Mouse (Mus musculus) limb, embryonic 11.5 days (tissue): ENCODE measurements around the gene Fam20c. TPM values are rescaled to one million over a fixed set of nuclear protein-coding genes. Genes with fewer than 3 reads are reported as not detected.

ENCODE experiments used
- ATAC-seq: fragments of 200-750 bp; cut with Nextera tagmentation; 2 replicates; pipeline ENCODE4 v1.8.0; 2017; ENCODE audit warnings: low read depth; ENCODE audit not compliant: insufficient number of reproducible peaks, low FRiP score, low TSS enrichment
- DNase-seq: peaks from one replicate; pipeline ENCODE4 v3.0.0-alpha.2; 2015; ENCODE audit warnings: low spot score
- H3K27ac ChIP-seq: fragments of 300-500 bp; sonication (generic); replicated peaks from 2 replicates; pipeline ENCODE4 v1.5.1; 2014; ENCODE audit warnings: low read depth, mild to moderate bottlenecking, low read length
- H3K27me3 ChIP-seq: fragments of 300-500 bp; sonication (generic); 2 replicates; pipeline ENCODE4 v1.6.1; 2014; ENCODE audit warnings: mild to moderate bottlenecking, low read length, mixed read lengths; ENCODE audit not compliant: control insufficient read depth, insufficient read depth
- H3K36me3 ChIP-seq: fragments of 300-500 bp; sonication (generic); 2 replicates; pipeline ENCODE4 v1.6.1; 2014; ENCODE audit warnings: mild to moderate bottlenecking, low read length, moderate library complexity, mixed read lengths; ENCODE audit not compliant: control insufficient read depth, insufficient read depth
- H3K4me1 ChIP-seq: fragments of 300-500 bp; sonication (generic); 2 replicates; pipeline ENCODE4 v1.6.1; 2014; ENCODE audit warnings: low read length, mixed read lengths; ENCODE audit not compliant: control insufficient read depth, insufficient read depth
- H3K4me2 ChIP-seq: fragments of 300-500 bp; sonication (generic); 2 replicates; pipeline ENCODE4 v1.6.1; 2014; ENCODE audit warnings: low read depth, mild to moderate bottlenecking, moderate library complexity; ENCODE audit not compliant: severe bottlenecking
- H3K4me3 ChIP-seq: fragments of 300-500 bp; sonication (generic); 2 replicates; pipeline ENCODE4 v1.5.1; 2014; ENCODE audit warnings: low read depth, low read length
- H3K9ac ChIP-seq: fragments of 300-500 bp; sonication (generic); 2 replicates; pipeline ENCODE4 v1.6.1; 2014; ENCODE audit warnings: mild to moderate bottlenecking, low read length
- H3K9me3 ChIP-seq: fragments of 300-500 bp; sonication (generic); 2 replicates; pipeline ENCODE4 v1.6.1; 2016; ENCODE audit warnings: low read length; ENCODE audit not compliant: control insufficient read depth
- WGBS: fragments of 180-500 bp; shearing (Covaris S2); extraction: QIAGEN DNeasy Blood & Tissue Kit; methylation state at CpG from one replicate; pipeline ENCODE4 v1.1.7; 2014; 5-methylcytosine and 5-hydroxymethylcytosine counted together
- polyA plus RNA-seq: library from polyadenylated mRNA; unstranded; fragments of >200 nt; fragmentation: Nextera tagmentation; extraction: Ambion mirVana; gene quantifications from 2 replicates; pipeline ENCODE4 v1.2.1, GENCODE M21; 2014

Fam20c gene
- polyA plus RNA-seq, 1 experiment from 2014 or later, result 1.9 TPM

- no peaks in the 10 kb centered on the region for H3K9me3 ChIP-seq
- H3K4me3 ChIP-seq, result no peak overlapping the region
- H3K36me3 ChIP-seq, result no peaks in the 10 kb centered on the region; the same call in 1 of the 2 replicates
- DNase-seq, result no peak
- no peak overlapping the region for H3K9ac ChIP-seq
- H3K27ac ChIP-seq, result no peak overlapping the region
- no peak for ATAC-seq
- H3K4me2 ChIP-seq, result no peak overlapping the region
- no peaks in the 10 kb centered on the region for H3K4me1 ChIP-seq
- H3K27me3 ChIP-seq, result no peaks in the 10 kb centered on the region
- WGBS, result 93% methylated on average over 5 of the region's 5 CpGs
Observed at GRCm38 (mm10) chr5:138804286-138804685, 50.0 kb downstream of the Fam20c start.

GRCm38 (mm10) chr5:138809767-138810166 lies 55.5 kb downstream of the Fam20c start:
- no peak for ATAC-seq
- no peaks in the 10 kb centered on the region; the same call in 1 of the 2 replicates for H3K36me3 ChIP-seq
- no peaks in the 10 kb centered on the region for H3K27me3 ChIP-seq
- no peak overlapping the region for H3K4me2 ChIP-seq
- no peaks in the 10 kb centered on the region for H3K4me1 ChIP-seq
- H3K4me3 ChIP-seq, result no peak overlapping the region
- no peak for DNase-seq
- no peaks in the 10 kb centered on the region for H3K9me3 ChIP-seq
- no peak overlapping the region for H3K9ac ChIP-seq
- H3K27ac ChIP-seq, result no peak overlapping the region
- 92% methylated on average over 6 of the region's 6 CpGs for WGBS

GRCm38 (mm10) chr5:138819780-138820179 lies 65.5 kb downstream of the Fam20c start, which contains the start of gene Gm5294:
Gene Gm5294 (plus strand): TSS chr5:138820080.
- peak within 1 kb of the TSS; percentile 51 for H3K4me2 ChIP-seq
- no peaks in the 10 kb centered on the region for H3K36me3 ChIP-seq
- peaks cover 43% of the 10 kb centered on the region for H3K27me3 ChIP-seq
- WGBS, result 5% methylated on average over 21 of the region's 21 CpGs
- H3K9me3 ChIP-seq, result no peaks in the 10 kb centered on the region
- H3K4me3 ChIP-seq, result peak within 1 kb of the TSS; percentile 23
- no peak within 1 kb of the TSS for H3K9ac ChIP-seq
- H3K4me1 ChIP-seq, result 0 out of 2 replicates have a peak, but pooled peaks cover 7% of the 10 kb centered on the region
- no peak for ATAC-seq
- H3K27ac ChIP-seq, result no peak within 1 kb of the TSS
- peak; percentile 29 for DNase-seq

- Histone ChIP-seq H3K9me3 (no peaks in the 10 kb centered on the region), H3K4me2 (peak overlapping the region; percentile 51), H3K9ac (no peak overlapping the region), H3K27ac (no peak overlapping the region), H3K27me3 (peaks cover 43% of the 10 kb centered on the region), H3K36me3 (no peaks in the 10 kb centered on the region), H3K4me1 (0 out of 2 replicates have a peak, but pooled peaks cover 7% of the 10 kb centered on the region), H3K4me3 (peak overlapping the region; percentile 23)
- no peak for ATAC-seq
- WGBS, result 5% methylated on average over 39 of the region's 39 CpGs
- peak; percentile 49 for DNase-seq
Observed at GRCm38 (mm10) chr5:138820717-138821332, 66.5 kb downstream of the Fam20c start.

GRCm38 (mm10) chr5:138825090-138825489 lies 70.8 kb downstream of the Fam20c start:
- no peak overlapping the region for H3K9ac ChIP-seq
- H3K4me1 ChIP-seq, result 0 out of 2 replicates have a peak, but pooled peaks cover 7% of the 10 kb centered on the region
- H3K4me2 ChIP-seq, result no peak overlapping the region
- no peak overlapping the region for H3K27ac ChIP-seq
- H3K9me3 ChIP-seq, result no peaks in the 10 kb centered on the region
- H3K27me3 ChIP-seq, result peaks cover 29% of the 10 kb centered on the region
- H3K36me3 ChIP-seq, result no peaks in the 10 kb centered on the region
- WGBS, result 55% methylated on average over 3 of the region's 3 CpGs
- ATAC-seq (no peak), DNase-seq (no peak)
- no peak overlapping the region for H3K4me3 ChIP-seq

- no peaks in the 10 kb centered on the region for H3K27me3 ChIP-seq
- no peak overlapping the region for H3K4me3 ChIP-seq
- WGBS, result 38% methylated on average over 6 of the region's 6 CpGs
- ATAC-seq (no peak), DNase-seq (no peak)
- no peaks in the 10 kb centered on the region for H3K36me3 ChIP-seq
- no peaks in the 10 kb centered on the region for H3K4me1 ChIP-seq
- H3K9me3 ChIP-seq, result no peaks in the 10 kb centered on the region
- no peak overlapping the region for H3K4me2 ChIP-seq
- no peak overlapping the region for H3K27ac ChIP-seq
- H3K9ac ChIP-seq, result no peak overlapping the region
Observed at GRCm38 (mm10) chr5:138833406-138833805, 79.1 kb downstream of the Fam20c start.

GRCm38 (mm10) chr5:138834910-138835309 lies 80.6 kb downstream of the Fam20c start:
- no peak overlapping the region for H3K4me3 ChIP-seq
- no peak overlapping the region for H3K9ac ChIP-seq
- DNase-seq (no peak), ATAC-seq (no peak)
- WGBS, result 82% methylated on average over 3 of the region's 3 CpGs
- H3K4me2 ChIP-seq, result no peak overlapping the region
- no peaks in the 10 kb centered on the region for H3K27me3 ChIP-seq
- H3K9me3 ChIP-seq, result no peaks in the 10 kb centered on the region
- no peak overlapping the region for H3K27ac ChIP-seq
- H3K36me3 ChIP-seq, result no peaks in the 10 kb centered on the region
- H3K4me1 ChIP-seq, result no peaks in the 10 kb centered on the region

- H3K36me3 ChIP-seq, result no peaks in the 10 kb centered on the region
- 93% methylated on average over 4 of the region's 4 CpGs for WGBS
- H3K4me1 ChIP-seq, result no peaks in the 10 kb centered on the region
- no peak overlapping the region for H3K27ac ChIP-seq
- DNase-seq (no peak), ATAC-seq (no peak)
- H3K9me3 ChIP-seq, result no peaks in the 10 kb centered on the region
- no peak overlapping the region for H3K4me2 ChIP-seq
- H3K9ac ChIP-seq, result no peak overlapping the region
- no peak overlapping the region for H3K4me3 ChIP-seq
- no peaks in the 10 kb centered on the region for H3K27me3 ChIP-seq
Observed at GRCm38 (mm10) chr5:138840981-138841380, 86.7 kb downstream of the Fam20c start.
